ENCODE assay signal across 8 mouse cellular contexts in the genomic region with DNA sequence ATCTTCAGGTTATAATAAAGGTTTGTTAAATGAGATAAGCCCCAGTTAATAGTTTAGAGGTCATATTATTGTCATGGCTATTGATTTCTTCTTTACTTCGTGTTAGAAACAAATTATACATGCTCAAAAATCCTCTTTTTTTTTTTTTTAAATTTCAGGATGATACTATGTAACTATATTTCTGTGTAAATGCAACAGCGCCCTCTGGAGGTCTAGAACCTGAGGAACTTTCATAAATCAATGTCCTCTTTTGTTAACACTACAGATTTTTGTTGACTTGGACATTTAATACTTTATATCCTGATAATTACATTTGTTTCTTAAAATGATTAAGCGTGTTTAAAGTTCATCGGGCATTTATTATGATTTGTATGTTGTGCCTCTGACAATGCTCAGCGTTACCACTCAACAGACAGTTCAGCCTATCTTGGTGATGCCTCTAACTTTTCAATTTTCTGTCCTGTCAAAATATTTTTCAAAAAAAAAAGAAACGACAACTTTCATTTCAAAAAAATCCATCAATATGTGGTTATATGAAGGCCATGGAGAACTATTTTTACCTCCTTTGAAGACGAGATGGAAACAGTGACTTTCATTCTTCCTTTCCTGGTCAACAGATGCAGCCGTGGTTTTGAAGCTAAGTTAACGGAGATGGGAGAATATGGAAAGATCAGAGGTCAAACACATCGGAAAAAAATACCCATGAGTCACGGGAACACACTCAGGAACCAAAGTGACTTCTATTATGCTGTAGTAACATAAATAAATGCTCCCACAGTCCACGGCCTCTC.
A peak's percentile ranks its signal among the peaks of the same experiment; 100 is the strongest.
DNase-seq lines count a peak whose midpoint lies in the region; ATAC-seq and TF ChIP-seq lines count a peak whose summit lies in the region.
"Had no signal": no experiment of that assay in that cellular context is flagged by ENCODE, and none has a peak within 500 bp of the region (broad histone marks: within the 10 kb centered on the region; RNA-seq: fewer than 3 reads in every experiment).

No protein-coding gene starts in this region.

- H3K4me3 ChIP-seq in kidney, postnatal 0 days (replicated peaks; ENCODE audit: low read depth, low read length) = no peak overlapping the region
- no peak overlapping the region for H3K4me3 ChIP-seq in lung, adult 2 months (replicated peaks; ENCODE audit: extremely low read depth, low read depth, low read length)
- H3K4me3 ChIP-seq: megakaryocyte, embryonic 14.5 days had no signal

- no peak overlapping the region for H3K4me2 ChIP-seq in kidney, postnatal 0 days (ENCODE audit: low read length)

- no peak for TF ChIP-seq POLR2A in lung, adult 2 months (IDR thresholded peaks at IDR 0.05; ENCODE audit: borderline replicate concordance, extremely low read depth, low read depth, low read length)

- TF ChIP-seq CTCF in kidney, postnatal 0 days (IDR thresholded peaks at IDR 0.05; ENCODE audit: low read depth) = peak; percentile 78
- TF ChIP-seq CTCF in Patski (IDR thresholded peaks at IDR 0.05) = peak; percentile 35
- TF ChIP-seq CTCF in lung, adult 2 months (IDR thresholded peaks at IDR 0.05; ENCODE audit: insufficient read depth, low read length) = peak; percentile 16; the same call in 1 of the 2 replicates

- no peak for ATAC-seq in kidney, postnatal 0 days (replicated peaks; ENCODE audit: low FRiP score, low read depth)
- ATAC-seq in Patski = no peak

- no peaks in the 10 kb centered on the region for H3K4me1 ChIP-seq in kidney, postnatal 0 days (replicated peaks; ENCODE audit: insufficient read depth, low read length)
- no peaks in the 10 kb centered on the region for H3K4me1 ChIP-seq in lung, adult 2 months (ENCODE audit: control insufficient read depth, insufficient read depth, low read length)
- H3K4me1 ChIP-seq: megakaryocyte, embryonic 14.5 days had no signal

- peak; percentile 68 for DNase-seq in kidney, postnatal 0 days (ENCODE audit: low spot score)
- DNase-seq in kidney, adult 11 months = no peak
- DNase-seq in Patski (ENCODE audit: low read depth, low spot score) = peak; percentile 0
- DNase-seq in cerebellum, adult 11-12 months = peak; percentile 8
- peak; percentile 72 for DNase-seq in heart, postnatal 4 days
- DNase-seq in lung, adult 2 months = peak; percentile 9
- DNase-seq in thymus, postnatal 25 days = peak; percentile 1

- in situ Hi-C loops in Patski (cut with MboI; ENCODE audit: low pct_unique_long_range_greater_than_20kb) = loop anchor here (10.0 kb wide), 1 partner anchor 1718 kb away; no protein-coding TSS in a partner anchor

- WGBS in kidney, postnatal 0 days = 52% methylated on average over 12 of the region's 12 CpGs
- WGBS in lung, adult 2 months = 35% methylated on average over 12 of the region's 12 CpGs

- H3K36me3 ChIP-seq in kidney, postnatal 0 days (ENCODE audit: insufficient read depth, low read length) = no peaks in the 10 kb centered on the region

- H3K9me3 ChIP-seq in kidney, postnatal 0 days (replicated peaks; ENCODE audit: low read length) = no peaks in the 10 kb centered on the region
- H3K9me3 ChIP-seq: megakaryocyte, embryonic 14.5 days had no signal

- POLR2A ChIA-PET in Patski (lab: Charles Lee) = no interaction called here

- no peaks in the 10 kb centered on the region for H3K27me3 ChIP-seq in kidney, postnatal 0 days (ENCODE audit: insufficient read depth, low read length)
- H3K27me3 ChIP-seq in Patski = peaks cover 4% of the 10 kb centered on the region
- H3K27me3 ChIP-seq: megakaryocyte, embryonic 14.5 days had no signal

- H3K9ac ChIP-seq in kidney, postnatal 0 days (ENCODE audit: low read depth, low read length) = no peak overlapping the region

- CTCF ChIA-PET in Patski (lab: Charles Lee) = no interaction called here

- H3K27ac ChIP-seq in kidney, postnatal 0 days = no peak overlapping the region

Comparison
In these comparisons a context has a peak if more than half of its experiments do, and no peak if none do; other contexts are left out.
1. CTCF ChIP-seq: peak in every context shown above with its lines; median percentile 78 in kidney, postnatal 0 days; 35 in Patski; 16 in lung, adult 2 months.